Comparison of ENCODE assay signal across 9 mouse cellular contexts in genomic region chr15:85896284-85896683, GRCm38 (mm10). TPM values are rescaled to one million over a fixed set of nuclear protein-coding genes. Genes with fewer than 3 reads are reported as not detected.
DNase-seq lines count a peak whose midpoint lies in the region; ATAC-seq lines count a peak whose summit lies in the region.
"Had no signal": no experiment of that assay in that cellular context is flagged by ENCODE, and none has a peak within 500 bp of the region (broad histone marks: within the 10 kb centered on the region; RNA-seq: fewer than 3 reads in every experiment).

No protein-coding gene starts in this region.

- 17% methylated on average over 8 of the region's 8 CpGs for WGBS in heart, embryonic 12.5 days
- WGBS in limb, embryonic 10.5 days: 22% methylated on average over 8 of the region's 8 CpGs
- WGBS in stomach, embryonic 15.5 days: 15% methylated on average over 8 of the region's 8 CpGs

- no peak overlapping the region for H3K4me3 ChIP-seq in heart, embryonic 12.5 days
- no peak overlapping the region for H3K4me3 ChIP-seq in limb, embryonic 10.5 days
- H3K4me3 ChIP-seq in stomach, embryonic 15.5 days (replicated peaks): no peak overlapping the region
- H3K4me3 ChIP-seq: myocyte had no signal

- ATAC-seq in heart, embryonic 12.5 days (ENCODE audit: insufficient number of reproducible peaks, low FRiP score): no peak
- ATAC-seq in monocyte, adult 5-6 weeks (replicated peaks; ENCODE audit: insufficient number of reproducible peaks, low FRiP score, low TSS enrichment, poor library complexity, severe bottlenecking): peak; percentile 61
- peak; percentile 37; the same call in 1 of the 2 replicates for ATAC-seq in stomach, embryonic 15.5 days (ENCODE audit: insufficient read depth, low FRiP score, low read depth)

- H3K36me3 ChIP-seq in heart, embryonic 12.5 days: peaks cover 78% of the 10 kb centered on the region
- H3K36me3 ChIP-seq in limb, embryonic 10.5 days: peaks cover 74% of the 10 kb centered on the region
- peaks cover 55% of the 10 kb centered on the region for H3K36me3 ChIP-seq in stomach, embryonic 15.5 days

- peaks cover 7% of the 10 kb centered on the region; the same call in 1 of the 2 replicates for H3K4me1 ChIP-seq in heart, embryonic 12.5 days (replicated peaks)
- no peaks in the 10 kb centered on the region for H3K4me1 ChIP-seq in limb, embryonic 10.5 days
- no peaks in the 10 kb centered on the region for H3K4me1 ChIP-seq in stomach, embryonic 15.5 days

- H3K9ac ChIP-seq in heart, embryonic 12.5 days: no peak overlapping the region
- no peak overlapping the region for H3K9ac ChIP-seq in stomach, embryonic 15.5 days

- no peaks in the 10 kb centered on the region for H3K27me3 ChIP-seq in heart, embryonic 12.5 days (replicated peaks)
- H3K27me3 ChIP-seq in limb, embryonic 10.5 days (ENCODE audit: low read depth, poor library complexity, severe bottlenecking): no peaks in the 10 kb centered on the region
- no peaks in the 10 kb centered on the region for H3K27me3 ChIP-seq in stomach, embryonic 15.5 days (replicated peaks)

- no peak overlapping the region for H3K27ac ChIP-seq in heart, embryonic 12.5 days (ENCODE audit: poor library complexity, severe bottlenecking)
- no peak overlapping the region for H3K27ac ChIP-seq in limb, embryonic 10.5 days
- H3K27ac ChIP-seq in stomach, embryonic 15.5 days: no peak overlapping the region

- peak; percentile 21 to 44 for DNase-seq in heart, adult 9 months (ENCODE audit: low spot score in 2 of 2)
- peak; percentile 69 for DNase-seq in cerebellum, adult 9-11 months
- DNase-seq in frontal cortex, postnatal 14 days (ENCODE audit: low spot score in 2 of 2): peak; percentile 48 to 79
- DNase-seq in kidney, adult 18-20 months: peak; percentile 84
- peak; percentile 87 for DNase-seq in limb, embryonic 10.5 days (ENCODE audit: low spot score)

- H3K4me2 ChIP-seq in heart, embryonic 12.5 days: no peak overlapping the region
- no peak overlapping the region for H3K4me2 ChIP-seq in stomach, embryonic 15.5 days

- no peaks in the 10 kb centered on the region for H3K9me3 ChIP-seq in heart, embryonic 12.5 days (replicated peaks)
- no peaks in the 10 kb centered on the region for H3K9me3 ChIP-seq in limb, embryonic 10.5 days (replicated peaks)
- H3K9me3 ChIP-seq in stomach, embryonic 15.5 days: no peaks in the 10 kb centered on the region

RNA-seq across cellular contexts. Expression of gene Trmu, which starts 17.2 kb away (rescaled TPM):
- 29.9 and 30.1 TPM in 2 replicates for polyA plus RNA-seq in heart, embryonic 12.5 days (2016; fragmentation: Nextera tagmentation; extraction: Ambion mirVana)
- polyA plus RNA-seq in limb, embryonic 10.5 days (2016; fragmentation: Nextera tagmentation; extraction: Ambion mirVana): 40.8 and 42.7 TPM in 2 replicates
- 13.9 to 27.9 TPM (median 21.2 TPM) in 3 replicates for total RNA-seq in monocyte, adult 5-6 weeks (2017)
- polyA plus RNA-seq in stomach, embryonic 15.5 days (2015; fragmentation: Nextera tagmentation; extraction: Ambion mirVana): 39.0 and 45.6 TPM in 2 replicates

RNA-seq across cellular contexts. Expression of gene Gtse1, which starts 36.7 kb away (rescaled TPM):
- 31.6 and 32.4 TPM in 2 replicates for polyA plus RNA-seq in heart, embryonic 12.5 days (2016; fragmentation: Nextera tagmentation; extraction: Ambion mirVana)
- 55.4 and 56.1 TPM in 2 replicates for polyA plus RNA-seq in limb, embryonic 10.5 days (2016; fragmentation: Nextera tagmentation; extraction: Ambion mirVana)
- total RNA-seq in monocyte, adult 5-6 weeks (2017): 0.97 to 1.2 TPM in 2 of 3 replicates, not detected in the other
- 23.5 and 26.3 TPM in 2 replicates for polyA plus RNA-seq in stomach, embryonic 15.5 days (2015; fragmentation: Nextera tagmentation; extraction: Ambion mirVana)

Comparison
In these comparisons a context has a peak if more than half of its experiments do, and no peak if none do; other contexts are left out.
1. DNase-seq: peak in every context shown above with its lines; median percentile 87 in limb, embryonic 10.5 days; 84 in kidney, adult 18-20 months; 69 in cerebellum, adult 9-11 months; 64 in frontal cortex, postnatal 14 days; 32 in heart, adult 9 months.